Mouse (Mus musculus) liver, embryonic 16.5 days (tissue): ENCODE measurements at regions not wholly inside any gene's neighbourhood (a gene's known extent, or its start where the extent isn't known, plus 50 kb on each side); places are given as distances from the start of the nearest gene placed in this dataset.

Experiments used
- ATAC-seq: fragments of 200-750 bp; cut with Nextera tagmentation; 2 replicates; pipeline ENCODE4 v1.8.0; 2017; ENCODE audit warnings: low read depth, mild to moderate bottlenecking, moderate number of reproducible peaks, moderate library complexity
- H3K27ac ChIP-seq: fragments of 300-500 bp; sonication (generic); 2 replicates; pipeline ENCODE4 v1.5.1; 2014; ENCODE audit warnings: mild to moderate bottlenecking, low read length
- H3K27me3 ChIP-seq: fragments of 300-500 bp; sonication (generic); 2 replicates; pipeline ENCODE4 v1.6.1; 2014; ENCODE audit warnings: low read depth, low read length, mixed read lengths; ENCODE audit not compliant: control insufficient read depth, insufficient read depth
- H3K36me3 ChIP-seq: fragments of 300-500 bp; sonication (generic); 2 replicates; pipeline ENCODE4 v1.6.1; 2014; ENCODE audit warnings: mild to moderate bottlenecking; ENCODE audit not compliant: control insufficient read depth, insufficient read depth
- H3K4me1 ChIP-seq: fragments of 300-500 bp; sonication (generic); 2 replicates; pipeline ENCODE4 v1.6.1; 2014; ENCODE audit warnings: low read depth, low read length, mixed read lengths; ENCODE audit not compliant: control insufficient read depth
- H3K4me2 ChIP-seq: fragments of 300-500 bp; sonication (generic); 2 replicates; pipeline ENCODE4 v1.6.1; 2014; ENCODE audit warnings: low read depth, low read length, mixed read lengths
- H3K4me3 ChIP-seq: fragments of 300-500 bp; sonication (generic); 2 replicates; pipeline ENCODE4 v1.5.1; 2014; ENCODE audit warnings: low read depth, mild to moderate bottlenecking, low read length
- H3K9ac ChIP-seq: fragments of 300-500 bp; sonication (generic); 2 replicates; pipeline ENCODE4 v1.6.1; 2014; ENCODE audit warnings: low read depth, low read length
- H3K9me3 ChIP-seq: fragments of 300-500 bp; sonication (generic); replicated peaks from 2 replicates; pipeline ENCODE4 v1.6.1; 2016; ENCODE audit warnings: low read length; ENCODE audit not compliant: control insufficient read depth
- WGBS: fragments of 180-500 bp; shearing (Covaris S2); extraction: QIAGEN DNeasy Blood & Tissue Kit; methylation state at CpG from one replicate; pipeline ENCODE4 v1.1.7; 2014; ENCODE audit not compliant: insufficient replicate concordance; 5-methylcytosine and 5-hydroxymethylcytosine counted together

- no peak overlapping the region for H3K9ac ChIP-seq
- WGBS: 55% methylated on average over 1 of the region's 1 CpGs
- no peak for ATAC-seq
- no peak overlapping the region for H3K27ac ChIP-seq
- H3K9me3 ChIP-seq: no peaks in the 10 kb centered on the region
- H3K27me3 ChIP-seq: no peaks in the 10 kb centered on the region
- H3K4me1 ChIP-seq: no peaks in the 10 kb centered on the region
- H3K4me2 ChIP-seq: no peak overlapping the region
- no peak overlapping the region for H3K4me3 ChIP-seq
- H3K36me3 ChIP-seq: no peaks in the 10 kb centered on the region
Measured at GRCm38 (mm10) chr10:19138258-19138657, 122.8 kb upstream of the Tnfaip3 start.

GRCm38 (mm10) chr10:19127581-19128291, 112.3 kb upstream of the Tnfaip3 start:
- H3K4me2 ChIP-seq: no peak overlapping the region
- H3K9me3 ChIP-seq: no peaks in the 10 kb centered on the region
- no peaks in the 10 kb centered on the region for H3K27me3 ChIP-seq
- H3K9ac ChIP-seq: no peak overlapping the region
- no peaks in the 10 kb centered on the region for H3K4me1 ChIP-seq
- no peak for ATAC-seq
- no peak overlapping the region for H3K27ac ChIP-seq
- no peak overlapping the region for H3K4me3 ChIP-seq
- no peaks in the 10 kb centered on the region for H3K36me3 ChIP-seq
- WGBS: 45% methylated on average over 4 of the region's 4 CpGs

GRCm38 (mm10) chr10:19126922-19127321, 111.5 kb upstream of the Tnfaip3 start:
- H3K4me1 ChIP-seq: no peaks in the 10 kb centered on the region
- 44% methylated on average over 2 of the region's 2 CpGs for WGBS
- H3K27ac ChIP-seq: no peak overlapping the region
- ATAC-seq: no peak
- no peak overlapping the region for H3K9ac ChIP-seq
- no peak overlapping the region for H3K4me2 ChIP-seq
- H3K27me3 ChIP-seq: no peaks in the 10 kb centered on the region
- no peaks in the 10 kb centered on the region for H3K9me3 ChIP-seq
- H3K4me3 ChIP-seq: no peak overlapping the region
- H3K36me3 ChIP-seq: no peaks in the 10 kb centered on the region

GRCm38 (mm10) chr10:19126438-19126837, 111.0 kb upstream of the Tnfaip3 start:
- Histone ChIP-seq H3K9me3 (no peaks in the 10 kb centered on the region), H3K4me2 (no peak overlapping the region), H3K27ac (no peak overlapping the region), H3K9ac (no peak overlapping the region), H3K4me1 (no peaks in the 10 kb centered on the region), H3K4me3 (no peak overlapping the region), H3K27me3 (no peaks in the 10 kb centered on the region), H3K36me3 (no peaks in the 10 kb centered on the region)
- no peak for ATAC-seq
- 61% methylated on average over 4 of the region's 4 CpGs for WGBS

GRCm38 (mm10) chr10:19123691-19124090, 108.2 kb upstream of the Tnfaip3 start:
- no peak overlapping the region for H3K4me3 ChIP-seq
- no peaks in the 10 kb centered on the region for H3K4me1 ChIP-seq
- H3K36me3 ChIP-seq: no peaks in the 10 kb centered on the region
- WGBS: 61% methylated on average over 7 of the region's 7 CpGs
- ATAC-seq: no peak
- no peaks in the 10 kb centered on the region for H3K9me3 ChIP-seq
- H3K4me2 ChIP-seq: no peak overlapping the region
- no peak overlapping the region for H3K9ac ChIP-seq
- H3K27me3 ChIP-seq: no peaks in the 10 kb centered on the region
- no peak overlapping the region for H3K27ac ChIP-seq

GRCm38 (mm10) chr10:19122221-19122620, 106.8 kb upstream of the Tnfaip3 start:
- Histone ChIP-seq H3K36me3 (no peaks in the 10 kb centered on the region), H3K4me3 (no peak overlapping the region), H3K4me1 (no peaks in the 10 kb centered on the region), H3K4me2 (no peak overlapping the region), H3K27ac (no peak overlapping the region), H3K9ac (no peak overlapping the region), H3K27me3 (no peaks in the 10 kb centered on the region), H3K9me3 (no peaks in the 10 kb centered on the region)
- no peak for ATAC-seq
- 33% methylated on average over 6 of the region's 6 CpGs for WGBS

- no peak overlapping the region for H3K4me2 ChIP-seq
- no peaks in the 10 kb centered on the region for H3K4me1 ChIP-seq
- 53% methylated on average over 8 of the region's 8 CpGs for WGBS
- H3K9ac ChIP-seq: no peak overlapping the region
- no peaks in the 10 kb centered on the region for H3K36me3 ChIP-seq
- no peak for ATAC-seq
- H3K27ac ChIP-seq: no peak overlapping the region
- H3K27me3 ChIP-seq: no peaks in the 10 kb centered on the region
- H3K4me3 ChIP-seq: no peak overlapping the region
- H3K9me3 ChIP-seq: no peaks in the 10 kb centered on the region
Measured at GRCm38 (mm10) chr10:19119281-19120049, 104.0 kb upstream of the Tnfaip3 start.

- H3K36me3 ChIP-seq: no peaks in the 10 kb centered on the region
- H3K9ac ChIP-seq: no peak overlapping the region
- H3K9me3 ChIP-seq: no peaks in the 10 kb centered on the region
- no peak overlapping the region for H3K27ac ChIP-seq
- WGBS: 26% methylated on average over 5 of the region's 5 CpGs
- H3K4me1 ChIP-seq: no peaks in the 10 kb centered on the region
- H3K4me3 ChIP-seq: no peak overlapping the region
- no peak overlapping the region for H3K4me2 ChIP-seq
- no peak for ATAC-seq
- no peaks in the 10 kb centered on the region for H3K27me3 ChIP-seq
Measured at GRCm38 (mm10) chr10:19118569-19119280, 103.3 kb upstream of the Tnfaip3 start.
